Mouse (Mus musculus): ENCODE results near the gene Clspn. TPM values are rescaled to one million over a fixed set of nuclear protein-coding genes. Genes with fewer than 3 reads are reported as not detected.
A peak's percentile ranks its signal among the peaks of the same experiment; 100 is the strongest.

The Clspn gene
- polyA plus RNA-seq, 1 experiment from 2014 or later: 9.0 TPM

GRCm38 (mm10) chr4:126616312-126616711 is 59.6 kb downstream of the Clspn start:
- peaks cover 7% of the 10 kb centered on the region; the same call in 1 of the 2 replicates for H3K36me3 ChIP-seq
- H3K9me3 ChIP-seq: no peaks in the 10 kb centered on the region
- 94% methylated on average over 4 of the region's 4 CpGs for WGBS
- no peak for ATAC-seq (ENCODE audit: low FRiP score)
- no peak overlapping the region for H3K27ac ChIP-seq
- peaks cover 14% of the 10 kb centered on the region for H3K4me1 ChIP-seq (replicated peaks)
- no peak overlapping the region for H3K4me3 ChIP-seq
- no peak overlapping the region for H3K4me2 ChIP-seq
- peaks cover 81% of the 10 kb centered on the region for H3K27me3 ChIP-seq
- no peak overlapping the region for H3K9ac ChIP-seq

GRCm38 (mm10) chr4:126619691-126620330 is 63.1 kb downstream of the Clspn start:
- H3K9ac ChIP-seq: peak overlapping the region; percentile 68
- H3K27ac ChIP-seq: peak overlapping the region; percentile 71
- peaks cover 81% of the 10 kb centered on the region for H3K27me3 ChIP-seq
- H3K36me3 ChIP-seq: 0 out of 2 replicates have a peak, but pooled peaks cover 2% of the 10 kb centered on the region
- peak; percentile 57 for ATAC-seq (ENCODE audit: low FRiP score)
- H3K4me3 ChIP-seq: peak overlapping the region; percentile 34
- peaks cover 14% of the 10 kb centered on the region for H3K4me1 ChIP-seq (replicated peaks)
- peak overlapping the region; percentile 61 for H3K4me2 ChIP-seq
- WGBS: 1% methylated on average over 28 of the region's 33 CpGs
- no peaks in the 10 kb centered on the region for H3K9me3 ChIP-seq

- H3K27ac ChIP-seq: peak overlapping the region; percentile 71; the same call in 1 of the 2 replicates
- peak overlapping the region; percentile 68 for H3K9ac ChIP-seq
- peaks cover 80% of the 10 kb centered on the region for H3K27me3 ChIP-seq
- WGBS: 19% methylated on average over 13 of the region's 13 CpGs
- 0 out of 2 replicates have a peak, but pooled peaks have one; percentile 7 for ATAC-seq (ENCODE audit: low FRiP score)
- peaks cover 14% of the 10 kb centered on the region for H3K4me1 ChIP-seq (replicated peaks)
- no peaks in the 10 kb centered on the region for H3K9me3 ChIP-seq
- H3K36me3 ChIP-seq: 0 out of 2 replicates have a peak, but pooled peaks cover 2% of the 10 kb centered on the region
- peak overlapping the region; percentile 61 for H3K4me2 ChIP-seq
- peak overlapping the region; percentile 34 for H3K4me3 ChIP-seq
Observed at GRCm38 (mm10) chr4:126620349-126620874, 63.7 kb downstream of the Clspn start.

- WGBS: 3% methylated on average over 23 of the region's 23 CpGs
- Histone ChIP-seq H3K27ac (peak overlapping the region; percentile 61), H3K9me3 (no peaks in the 10 kb centered on the region), H3K27me3 (peaks cover 46% of the 10 kb centered on the region), H3K4me1 (replicated peaks) (peaks cover 13% of the 10 kb centered on the region), H3K9ac (peak overlapping the region; percentile 46; the same call in 1 of the 2 replicates), H3K4me2 (peak overlapping the region; percentile 42), H3K4me3 (no peak overlapping the region), H3K36me3 (no peaks in the 10 kb centered on the region)
- ATAC-seq (ENCODE audit: low FRiP score): no peak
Observed at GRCm38 (mm10) chr4:126627021-126627681, 70.4 kb downstream of the Clspn start.

- Histone ChIP-seq H3K9ac (no peak overlapping the region), H3K4me3 (no peak overlapping the region), H3K27ac (no peak overlapping the region), H3K4me2 (no peak overlapping the region), H3K4me1 (replicated peaks) (peaks cover 23% of the 10 kb centered on the region), H3K9me3 (no peaks in the 10 kb centered on the region), H3K27me3 (peaks cover 40% of the 10 kb centered on the region), H3K36me3 (no peaks in the 10 kb centered on the region)
- WGBS: 41% methylated on average over 2 of the region's 2 CpGs
- no peak for ATAC-seq (ENCODE audit: low FRiP score)
Observed at GRCm38 (mm10) chr4:126631922-126632321, 75.2 kb downstream of the Clspn start.

GRCm38 (mm10) chr4:126632668-126633067 is 75.9 kb downstream of the Clspn start:
- no peak for ATAC-seq (ENCODE audit: low FRiP score)
- Histone ChIP-seq H3K9ac (no peak overlapping the region), H3K4me1 (replicated peaks) (peaks cover 16% of the 10 kb centered on the region), H3K9me3 (no peaks in the 10 kb centered on the region), H3K36me3 (no peaks in the 10 kb centered on the region), H3K27ac (no peak overlapping the region), H3K27me3 (peaks cover 44% of the 10 kb centered on the region), H3K4me3 (no peak overlapping the region), H3K4me2 (no peak overlapping the region)
- WGBS: 73% methylated on average over 3 of the region's 3 CpGs

GRCm38 (mm10) chr4:126636330-126636729 is 79.6 kb downstream of the Clspn start:
- H3K4me1 ChIP-seq (replicated peaks): peaks cover 19% of the 10 kb centered on the region
- no peaks in the 10 kb centered on the region for H3K36me3 ChIP-seq
- no peak overlapping the region for H3K4me3 ChIP-seq
- H3K27me3 ChIP-seq: peaks cover 48% of the 10 kb centered on the region
- H3K9ac ChIP-seq: no peak overlapping the region; the same call in 1 of the 2 replicates
- H3K4me2 ChIP-seq: peak overlapping the region; percentile 33
- no peak overlapping the region for H3K27ac ChIP-seq
- WGBS: 27% methylated on average over 11 of the region's 11 CpGs
- no peaks in the 10 kb centered on the region for H3K9me3 ChIP-seq
- ATAC-seq (ENCODE audit: low FRiP score): no peak

GRCm38 (mm10) chr4:126637446-126637845 is 80.7 kb downstream of the Clspn start:
- Histone ChIP-seq H3K9me3 (no peaks in the 10 kb centered on the region), H3K9ac (no peak overlapping the region), H3K27me3 (peaks cover 58% of the 10 kb centered on the region), H3K36me3 (no peaks in the 10 kb centered on the region), H3K4me2 (no peak overlapping the region), H3K4me1 (replicated peaks) (peaks cover 19% of the 10 kb centered on the region), H3K27ac (no peak overlapping the region), H3K4me3 (no peak overlapping the region)
- ATAC-seq (ENCODE audit: low FRiP score): no peak
- WGBS: 76% methylated on average over 4 of the region's 4 CpGs

GRCm38 (mm10) chr4:126639339-126639738 is 82.6 kb downstream of the Clspn start:
- no peak overlapping the region for H3K4me2 ChIP-seq
- WGBS: 40% methylated on average over 7 of the region's 7 CpGs
- no peaks in the 10 kb centered on the region for H3K9me3 ChIP-seq
- H3K4me1 ChIP-seq (replicated peaks): peaks cover 20% of the 10 kb centered on the region
- H3K4me3 ChIP-seq: no peak overlapping the region
- H3K36me3 ChIP-seq: no peaks in the 10 kb centered on the region
- H3K9ac ChIP-seq: no peak overlapping the region
- no peak overlapping the region for H3K27ac ChIP-seq
- ATAC-seq (ENCODE audit: low FRiP score): no peak
- peaks cover 57% of the 10 kb centered on the region for H3K27me3 ChIP-seq

- no peak for ATAC-seq (ENCODE audit: low FRiP score)
- no peak overlapping the region for H3K4me3 ChIP-seq
- 58% methylated on average over 9 of the region's 9 CpGs for WGBS
- H3K27ac ChIP-seq: no peak overlapping the region
- H3K4me1 ChIP-seq (replicated peaks): peaks cover 17% of the 10 kb centered on the region
- H3K27me3 ChIP-seq: peaks cover 34% of the 10 kb centered on the region; the same call in 1 of the 2 replicates
- H3K9ac ChIP-seq: no peak overlapping the region
- no peaks in the 10 kb centered on the region for H3K36me3 ChIP-seq
- no peak overlapping the region for H3K4me2 ChIP-seq
- H3K9me3 ChIP-seq: no peaks in the 10 kb centered on the region
Observed at GRCm38 (mm10) chr4:126641901-126642300, 85.2 kb downstream of the Clspn start.
